Mouse (Mus musculus): ENCODE results near the gene Slc35e3. TPM values are rescaled to one million over a fixed set of nuclear protein-coding genes. Genes with fewer than 3 reads are reported as not detected.

Slc35e3 gene
- polyA plus RNA-seq, 1 experiment from 2014 or later, result 7.1 TPM

DNA sequence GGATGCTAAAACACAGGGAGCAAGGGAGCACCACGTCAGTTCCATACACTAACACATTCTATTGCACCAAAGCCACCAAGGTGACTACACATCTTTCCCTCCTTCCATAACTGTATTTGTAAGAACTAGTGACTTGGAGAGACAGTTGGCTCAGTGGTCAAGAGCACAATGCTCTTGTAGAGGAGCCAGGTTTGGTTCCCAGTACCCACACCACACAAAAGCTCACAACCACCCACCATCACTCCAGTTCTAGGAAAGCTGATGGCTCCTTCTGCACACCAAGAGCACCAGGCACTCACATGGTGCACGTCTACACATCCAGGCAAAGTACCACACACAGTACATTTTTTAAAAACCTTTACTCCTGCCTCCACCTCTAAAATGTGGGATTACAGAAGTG lies 35.9 kb upstream of the Slc35e3 start:
- no peaks in the 10 kb centered on the region for H3K4me1 ChIP-seq (replicated peaks)
- no peak for ATAC-seq (replicated peaks; ENCODE audit: insufficient number of reproducible peaks, insufficient read depth, low FRiP score, low read depth)
- no peaks in the 10 kb centered on the region for H3K27me3 ChIP-seq
- H3K9me3 ChIP-seq (replicated peaks), result no peaks in the 10 kb centered on the region
- no peak overlapping the region for H3K4me3 ChIP-seq
- H3K36me3 ChIP-seq, result peaks cover 74% of the 10 kb centered on the region
- no peak overlapping the region for H3K27ac ChIP-seq
- no peak overlapping the region for H3K4me2 ChIP-seq
- H3K9ac ChIP-seq, result no peak overlapping the region
- 92% methylated on average over 2 of the region's 2 CpGs for WGBS

DNA sequence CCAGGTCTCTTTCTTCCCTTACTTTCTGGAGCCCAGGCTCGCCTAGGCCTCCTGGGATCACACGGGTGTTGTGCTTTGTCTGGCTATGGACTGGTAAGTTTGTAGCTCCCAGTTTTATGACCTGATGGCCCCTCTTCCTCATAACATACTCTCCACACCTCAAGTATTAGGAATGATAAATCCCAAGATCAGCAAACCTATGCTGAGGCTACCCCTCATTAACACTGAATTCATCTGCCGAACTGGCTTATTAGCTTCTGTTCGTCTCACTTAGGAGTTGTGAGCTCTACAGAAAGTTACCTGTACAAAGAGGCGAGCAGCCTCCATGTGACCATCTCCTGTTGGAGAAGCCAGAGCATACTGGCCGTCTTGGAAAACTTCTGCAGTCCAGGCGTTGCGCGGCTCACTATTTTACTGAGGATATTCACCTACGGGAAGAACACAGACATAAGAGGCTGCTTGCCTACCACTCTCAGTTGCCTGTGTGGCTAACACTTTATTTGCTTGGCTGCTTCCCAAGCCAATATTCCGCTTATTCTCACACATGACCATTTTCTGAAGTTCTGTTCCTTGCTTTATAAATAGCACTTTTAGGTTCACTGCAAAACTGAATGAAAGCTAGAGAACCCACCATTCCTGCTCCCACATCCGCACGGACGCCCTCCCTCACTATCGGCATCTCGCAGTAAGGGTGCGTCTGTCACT lies 35.0 kb upstream of the Slc35e3 start:
- H3K4me2 ChIP-seq, result no peak overlapping the region
- no peak overlapping the region for H3K4me3 ChIP-seq
- ATAC-seq (replicated peaks; ENCODE audit: insufficient number of reproducible peaks, insufficient read depth, low FRiP score, low read depth), result no peak
- no peaks in the 10 kb centered on the region for H3K9me3 ChIP-seq (replicated peaks)
- H3K36me3 ChIP-seq, result peaks cover 68% of the 10 kb centered on the region
- no peaks in the 10 kb centered on the region for H3K4me1 ChIP-seq (replicated peaks)
- H3K9ac ChIP-seq, result no peak overlapping the region
- WGBS, result 92% methylated on average over 17 of the region's 17 CpGs
- H3K27me3 ChIP-seq, result no peaks in the 10 kb centered on the region
- no peak overlapping the region for H3K27ac ChIP-seq

DNA sequence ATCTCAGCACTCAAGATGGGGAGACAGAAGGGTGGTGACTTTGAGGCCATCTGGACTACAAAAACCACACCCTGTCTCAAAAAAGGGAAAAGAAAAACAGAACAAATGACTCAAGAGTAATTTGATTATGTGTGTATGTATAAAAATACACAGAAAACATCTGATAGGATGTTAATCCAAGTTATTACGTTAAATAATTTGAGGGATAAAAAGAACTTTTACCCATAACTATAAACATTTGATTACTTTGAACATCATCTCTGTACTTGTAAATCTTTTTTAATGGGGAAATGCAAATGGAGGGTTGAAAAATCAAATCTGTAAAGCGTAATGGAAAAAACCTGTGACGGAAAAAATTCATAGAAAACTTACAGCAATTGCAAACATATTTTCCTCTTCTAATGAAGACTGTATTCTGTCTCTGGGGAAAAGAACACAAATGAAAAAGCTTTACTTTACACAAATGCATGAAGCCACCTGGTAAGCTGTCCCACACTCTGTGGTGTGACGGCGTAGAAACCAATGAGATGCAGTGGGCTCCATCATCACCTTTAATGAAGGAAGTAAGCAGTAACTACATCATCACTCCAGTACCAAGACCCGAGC lies 34.2 kb upstream of the Slc35e3 start:
- Histone ChIP-seq H3K27ac (no peak overlapping the region), H3K36me3 (peaks cover 71% of the 10 kb centered on the region), H3K9me3 (replicated peaks) (no peaks in the 10 kb centered on the region), H3K9ac (no peak overlapping the region), H3K4me1 (replicated peaks) (no peaks in the 10 kb centered on the region), H3K4me3 (no peak overlapping the region), H3K4me2 (no peak overlapping the region), H3K27me3 (no peaks in the 10 kb centered on the region)
- ATAC-seq (replicated peaks; ENCODE audit: insufficient number of reproducible peaks, insufficient read depth, low FRiP score, low read depth), result no peak
- WGBS, result 94% methylated on average over 6 of the region's 6 CpGs

DNA sequence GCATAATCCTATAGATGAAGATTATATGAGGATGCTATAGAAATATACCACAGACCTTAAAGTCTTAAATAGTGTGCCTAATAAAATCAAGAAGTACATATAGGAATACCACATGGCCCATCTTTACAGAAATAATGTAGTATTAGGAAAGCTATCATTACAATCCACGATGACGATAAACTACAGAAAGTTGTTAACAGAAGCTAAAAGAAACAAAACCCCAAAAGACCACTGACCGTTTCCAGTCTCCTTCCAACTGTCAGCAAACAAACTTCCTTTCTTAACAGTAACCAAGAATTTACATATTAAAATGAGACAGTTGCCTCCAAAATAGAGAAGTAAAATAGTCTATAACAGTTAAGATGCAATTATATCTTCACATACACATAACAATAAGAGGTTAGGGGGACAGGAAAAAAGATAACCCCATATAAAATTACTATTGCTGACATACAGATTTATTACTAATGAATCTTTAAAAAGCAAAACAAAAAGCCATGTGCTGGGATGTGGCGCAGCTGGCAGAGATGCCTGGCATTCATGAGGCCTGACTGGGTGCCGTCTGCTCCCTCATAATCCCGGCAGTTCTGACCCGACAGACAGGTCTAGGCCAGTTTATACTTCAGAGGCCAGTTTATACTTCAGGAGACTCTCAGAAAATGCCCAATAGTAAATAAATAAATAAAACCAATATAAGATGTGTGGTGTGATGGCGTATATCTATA lies 33.6 kb upstream of the Slc35e3 start:
- H3K4me3 ChIP-seq, result no peak overlapping the region
- no peak for ATAC-seq (replicated peaks; ENCODE audit: insufficient number of reproducible peaks, insufficient read depth, low FRiP score, low read depth)
- no peaks in the 10 kb centered on the region for H3K4me1 ChIP-seq (replicated peaks)
- H3K36me3 ChIP-seq, result peaks cover 71% of the 10 kb centered on the region
- H3K9ac ChIP-seq, result no peak overlapping the region
- no peak overlapping the region for H3K27ac ChIP-seq
- no peaks in the 10 kb centered on the region for H3K27me3 ChIP-seq
- no peaks in the 10 kb centered on the region for H3K9me3 ChIP-seq (replicated peaks)
- WGBS, result 90% methylated on average over 8 of the region's 8 CpGs
- H3K4me2 ChIP-seq, result no peak overlapping the region

DNA sequence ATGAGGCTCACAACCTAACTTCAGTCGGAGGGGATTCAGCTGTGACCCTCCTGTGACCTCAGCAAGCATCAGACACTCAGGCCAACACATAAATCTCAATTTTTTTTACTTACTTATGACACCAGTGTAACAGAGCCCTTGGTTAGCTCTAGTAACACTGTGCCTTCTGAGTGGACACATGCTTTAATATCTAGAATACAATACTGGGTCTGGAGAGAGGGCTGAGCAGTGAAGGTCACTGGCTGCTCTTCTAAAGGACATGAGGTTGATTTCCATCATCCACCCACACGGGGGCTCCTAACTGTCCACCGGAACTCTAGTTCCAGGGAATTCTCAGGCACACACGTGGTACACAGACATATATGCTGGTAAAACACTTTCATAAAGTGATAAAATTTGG lies 32.8 kb upstream of the Slc35e3 start:
- H3K27me3 ChIP-seq, result no peaks in the 10 kb centered on the region
- 74% methylated on average over 4 of the region's 4 CpGs for whole genome bisulfite sequencing

DNA sequence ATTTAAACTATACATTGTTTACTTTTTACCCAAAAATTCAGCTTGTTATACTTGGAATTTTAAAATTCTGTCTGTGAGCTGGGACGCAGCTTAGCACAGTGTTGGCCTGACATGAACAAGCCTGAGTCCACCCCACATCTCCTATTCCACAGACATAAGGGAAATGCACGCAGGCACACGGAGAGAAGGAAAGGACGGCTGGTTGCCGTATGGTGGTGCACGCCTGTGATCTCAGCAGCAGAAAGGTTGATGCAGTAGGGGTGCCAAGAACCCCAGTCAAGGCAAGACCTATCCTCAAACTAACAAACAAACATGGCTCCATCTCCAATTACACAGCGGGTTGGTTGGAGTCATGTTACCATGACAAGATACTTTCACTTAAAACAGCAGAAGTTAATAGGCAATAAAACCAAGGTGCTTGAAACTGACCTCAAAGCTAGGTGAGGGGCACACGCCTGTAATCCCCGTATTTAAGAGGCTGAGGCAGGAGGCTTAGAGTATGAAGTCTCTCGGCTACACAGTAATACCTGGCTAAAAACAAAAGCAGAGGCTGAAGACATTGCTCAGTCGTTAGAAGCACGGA lies 32.3 kb upstream of the Slc35e3 start:
- Histone ChIP-seq H3K4me1 (replicated peaks) (no peaks in the 10 kb centered on the region), H3K36me3 (peaks cover 75% of the 10 kb centered on the region), H3K9me3 (replicated peaks) (no peaks in the 10 kb centered on the region), H3K4me3 (no peak overlapping the region), H3K27ac (no peak overlapping the region), H3K9ac (no peak overlapping the region), H3K27me3 (no peaks in the 10 kb centered on the region), H3K4me2 (no peak overlapping the region)
- 90% methylated on average over 12 of the region's 12 CpGs for WGBS
- no peak for ATAC-seq (replicated peaks; ENCODE audit: insufficient number of reproducible peaks, insufficient read depth, low FRiP score, low read depth)

More for the DNA sequence above, 32.8 kb upstream of the Slc35e3 start:
- Histone ChIP-seq H3K9ac (no peak overlapping the region), H3K36me3 (peaks cover 77% of the 10 kb centered on the region), H3K4me1 (replicated peaks) (no peaks in the 10 kb centered on the region), H3K4me2 (no peak overlapping the region), H3K4me3 (no peak overlapping the region), H3K9me3 (replicated peaks) (no peaks in the 10 kb centered on the region), H3K27ac (no peak overlapping the region)
- no peak for ATAC-seq (replicated peaks; ENCODE audit: insufficient number of reproducible peaks, insufficient read depth, low FRiP score, low read depth)

DNA sequence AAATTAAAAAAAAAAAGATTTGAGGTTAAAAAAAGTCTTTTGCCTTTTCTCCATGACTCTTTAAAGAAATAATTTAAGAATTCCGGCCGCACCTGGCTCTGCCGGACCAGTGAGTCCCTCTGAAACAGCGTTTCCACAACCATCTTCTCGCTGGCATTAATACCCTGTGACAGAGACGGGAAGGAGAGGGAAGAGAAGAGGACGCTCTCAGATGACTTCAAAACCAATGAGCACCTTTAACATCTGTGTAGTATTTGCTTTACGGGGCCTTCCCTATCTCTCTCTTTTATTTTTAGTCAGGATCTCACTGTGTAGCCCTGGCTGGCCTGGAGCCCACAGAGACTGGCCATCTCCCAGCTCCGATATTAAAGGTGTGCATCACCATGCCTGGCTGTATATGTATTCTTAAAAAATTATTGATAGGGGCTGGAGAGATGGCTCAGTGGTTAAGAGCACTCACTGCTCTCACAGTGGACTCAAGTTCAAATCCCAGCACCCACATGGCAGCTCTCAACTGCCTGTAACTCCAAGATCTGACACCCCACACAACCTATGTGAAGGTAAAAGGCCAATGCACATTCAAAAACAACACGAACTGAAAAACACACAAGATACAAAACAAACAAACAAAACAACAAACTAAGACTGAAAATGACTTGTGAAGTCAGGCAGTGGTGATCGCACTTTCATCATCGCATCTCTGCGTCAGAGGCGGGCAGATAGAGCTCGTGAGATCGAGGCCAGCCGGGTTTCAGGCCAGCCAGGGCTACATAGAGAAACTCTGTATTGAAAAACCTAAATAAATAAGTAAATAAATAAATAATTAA lies 31.5 kb upstream of the Slc35e3 start:
- Histone ChIP-seq H3K4me3 (no peak overlapping the region), H3K27ac (no peak overlapping the region), H3K4me2 (no peak overlapping the region), H3K27me3 (no peaks in the 10 kb centered on the region), H3K4me1 (replicated peaks) (no peaks in the 10 kb centered on the region), H3K36me3 (peaks cover 76% of the 10 kb centered on the region), H3K9ac (no peak overlapping the region), H3K9me3 (replicated peaks) (no peaks in the 10 kb centered on the region)
- WGBS, result 89% methylated on average over 17 of the region's 17 CpGs
- no peak for ATAC-seq (replicated peaks; ENCODE audit: insufficient number of reproducible peaks, insufficient read depth, low FRiP score, low read depth)

DNA sequence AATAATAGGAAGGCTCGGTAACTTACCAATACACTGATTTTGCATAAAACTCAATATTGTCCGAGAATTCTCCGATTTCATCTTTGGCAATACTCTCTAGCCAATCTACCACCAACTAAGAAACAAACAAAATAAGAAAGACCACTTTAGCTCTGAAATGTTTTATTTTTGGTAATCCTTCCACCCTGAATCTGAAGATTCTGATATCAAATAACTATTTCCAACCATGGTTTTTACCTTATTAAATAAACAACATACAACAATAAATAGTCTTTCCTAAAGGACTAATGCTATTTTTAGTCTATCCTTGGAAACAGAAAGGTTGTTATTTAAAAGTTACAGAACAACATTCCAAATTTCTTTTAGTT lies 30.9 kb upstream of the Slc35e3 start:
- 95% methylated on average over 3 of the region's 3 CpGs for WGBS
- ATAC-seq (replicated peaks; ENCODE audit: insufficient number of reproducible peaks, insufficient read depth, low FRiP score, low read depth), result no peak
- H3K9me3 ChIP-seq (replicated peaks), result no peaks in the 10 kb centered on the region

DNA sequence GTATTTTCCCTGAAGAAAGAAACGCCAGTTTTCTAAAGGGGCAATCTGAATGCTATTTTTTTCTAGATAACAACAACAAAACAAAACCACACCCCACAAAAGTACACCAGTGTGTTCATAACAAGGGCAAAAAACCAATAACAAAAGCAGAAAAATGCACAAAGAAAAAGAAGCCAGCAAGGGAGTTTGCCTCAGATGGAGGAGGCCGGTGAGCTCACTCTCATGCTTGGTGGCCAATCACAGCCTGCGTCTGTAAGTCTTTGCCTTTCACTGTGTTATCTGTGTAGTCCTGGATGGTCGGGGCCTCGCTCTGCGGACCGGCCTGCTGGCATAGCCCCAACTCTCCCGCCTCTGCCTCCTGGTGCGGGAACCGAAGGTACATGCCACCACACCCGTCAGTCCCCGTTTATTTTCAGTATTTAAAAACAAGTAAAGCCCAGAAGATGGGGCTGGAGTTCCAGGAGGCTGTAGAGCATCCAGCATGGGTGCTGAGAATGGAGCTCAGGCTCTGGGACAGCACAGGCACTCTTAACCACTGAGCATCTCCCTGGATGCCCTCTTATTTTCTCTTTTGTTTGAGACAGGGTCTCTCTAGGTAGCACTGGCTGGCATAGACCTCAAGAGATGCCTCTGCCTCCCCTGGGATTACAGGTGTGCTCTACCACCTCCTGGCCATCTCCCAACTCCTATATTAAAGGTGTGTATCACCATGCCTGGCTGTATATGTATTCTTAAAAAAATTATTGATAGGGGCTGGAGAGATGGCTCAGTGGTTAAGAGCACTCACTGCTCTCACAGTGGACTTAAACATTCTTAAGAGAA lies 30.3 kb upstream of the Slc35e3 start:
- H3K4me3 ChIP-seq, result no peak overlapping the region
- no peak overlapping the region for H3K4me2 ChIP-seq
- WGBS, result 61% methylated on average over 12 of the region's 12 CpGs
- no peak for ATAC-seq (replicated peaks; ENCODE audit: insufficient number of reproducible peaks, insufficient read depth, low FRiP score, low read depth)
- peaks cover 76% of the 10 kb centered on the region for H3K36me3 ChIP-seq
- no peaks in the 10 kb centered on the region for H3K4me1 ChIP-seq (replicated peaks)
- H3K27me3 ChIP-seq, result no peaks in the 10 kb centered on the region
- no peaks in the 10 kb centered on the region for H3K9me3 ChIP-seq (replicated peaks)
- no peak overlapping the region for H3K27ac ChIP-seq
- H3K9ac ChIP-seq, result no peak overlapping the region

More for the DNA sequence above, 30.9 kb upstream of the Slc35e3 start:
- Histone ChIP-seq H3K9ac (no peak overlapping the region), H3K27me3 (no peaks in the 10 kb centered on the region), H3K4me3 (no peak overlapping the region), H3K4me1 (replicated peaks) (no peaks in the 10 kb centered on the region), H3K27ac (no peak overlapping the region), H3K4me2 (no peak overlapping the region), H3K36me3 (peaks cover 79% of the 10 kb centered on the region)

DNA sequence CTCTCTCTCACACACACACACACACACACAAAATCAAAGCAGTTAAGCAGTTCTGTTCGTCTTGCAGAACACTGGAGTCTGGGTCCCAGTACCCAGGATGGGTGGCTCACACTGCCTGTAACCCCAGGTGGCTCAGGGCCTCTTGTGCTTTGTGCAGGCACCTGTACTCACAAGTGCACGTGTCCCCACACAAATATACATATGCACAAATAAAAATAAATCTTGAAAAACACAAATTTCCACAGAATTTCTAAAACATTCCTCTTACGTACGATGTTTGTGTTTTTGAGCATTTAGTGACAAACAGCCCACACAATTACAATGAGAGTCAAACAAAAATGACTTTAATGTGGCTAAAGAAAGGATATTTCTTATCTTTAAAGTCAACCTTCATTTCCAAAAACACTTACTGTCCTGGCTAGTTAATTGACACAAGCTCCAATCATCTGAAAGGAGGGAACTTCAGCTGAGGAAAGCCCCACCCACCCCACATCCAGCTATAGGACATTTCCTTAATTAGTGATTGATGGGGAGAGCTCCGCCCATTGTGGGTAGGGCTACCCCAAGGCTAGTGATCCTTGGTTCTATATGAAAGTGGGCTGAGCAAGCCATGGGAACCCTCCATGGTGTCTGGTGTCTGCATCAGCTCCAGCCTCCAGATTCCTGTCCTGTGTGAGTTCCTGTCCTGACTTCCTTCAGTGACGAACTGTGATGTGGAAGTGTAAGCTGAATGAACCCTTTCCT lies 29.4 kb upstream of the Slc35e3 start:
- no peaks in the 10 kb centered on the region for H3K9me3 ChIP-seq (replicated peaks)
- ATAC-seq (replicated peaks; ENCODE audit: insufficient number of reproducible peaks, insufficient read depth, low FRiP score, low read depth), result no peak
- no peaks in the 10 kb centered on the region for H3K4me1 ChIP-seq (replicated peaks)
- H3K36me3 ChIP-seq, result peaks cover 73% of the 10 kb centered on the region
- H3K27ac ChIP-seq, result no peak overlapping the region
- H3K9ac ChIP-seq, result no peak overlapping the region
- H3K4me2 ChIP-seq, result no peak overlapping the region
- H3K4me3 ChIP-seq, result no peak overlapping the region
- 85% methylated on average over 6 of the region's 6 CpGs for WGBS
- no peaks in the 10 kb centered on the region for H3K27me3 ChIP-seq
